Mouse (Mus musculus) layer of hippocampus, adult 9-11 months (tissue): ENCODE results near the gene Cd200r1.
"Not testable (repeated sequence)": the region's sequence is repeated elsewhere in the genome, so short reads cannot be mapped to it uniquely, and the experiment has no call there.

Experiments
- DNase-seq: peaks from one replicate; pipeline ENCODE4 v3.0.0; 2022

The Cd200r1 gene

GRCm38 (mm10) chr16:44767506-44767905 is 2.0 kb downstream of the Cd200r1 start:
- DNase-seq = no peak

GRCm38 (mm10) chr16:44767967-44768366 is 2.4 kb downstream of the Cd200r1 start:
- DNase-seq = no peak

GRCm38 (mm10) chr16:44772577-44772976 is 7.0 kb downstream of the Cd200r1 start:
- no peak for DNase-seq

- no peak for DNase-seq
Measured at GRCm38 (mm10) chr16:44773673-44774072, 8.1 kb downstream of the Cd200r1 start.

- no peak for DNase-seq
Measured at GRCm38 (mm10) chr16:44774201-44774600, 8.7 kb downstream of the Cd200r1 start.

- peak; percentile 21 for DNase-seq
Measured at GRCm38 (mm10) chr16:44778538-44779147, 13.1 kb downstream of the Cd200r1 start.

- no peak for DNase-seq
Measured at GRCm38 (mm10) chr16:44779494-44779893, 14.0 kb downstream of the Cd200r1 start.

GRCm38 (mm10) chr16:44780751-44781150 is 15.2 kb downstream of the Cd200r1 start:
- no peak for DNase-seq

- no peak for DNase-seq
Measured at GRCm38 (mm10) chr16:44786934-44787333, 21.4 kb downstream of the Cd200r1 start.

- DNase-seq = no peak
Measured at GRCm38 (mm10) chr16:44794416-44794815, 28.9 kb downstream of the Cd200r1 start.

GRCm38 (mm10) chr16:44805976-44806375 is 40.4 kb downstream of the Cd200r1 start:
- DNase-seq = no peak

- DNase-seq = not testable (repeated sequence)
Measured at GRCm38 (mm10) chr16:44810223-44810622, 44.7 kb downstream of the Cd200r1 start.

- DNase-seq = no peak
Measured at GRCm38 (mm10) chr16:44811544-44811943, 46.0 kb downstream of the Cd200r1 start, which contains the start of gene Cd200r4. Cd200r4 (plus strand) TSS chr16:44811733.

GRCm38 (mm10) chr16:44812468-44813065 is 47.0 kb downstream of the Cd200r1 start:
- DNase-seq = no peak

GRCm38 (mm10) chr16:44818010-44818409 is 52.5 kb downstream of the Cd200r1 start:
- DNase-seq = no peak

- DNase-seq = no peak
Measured at GRCm38 (mm10) chr16:44820545-44820944, 55.0 kb downstream of the Cd200r1 start.

GRCm38 (mm10) chr16:44832286-44832685 is 66.8 kb downstream of the Cd200r1 start:
- DNase-seq = no peak

GRCm38 (mm10) chr16:44833189-44833588 is 67.7 kb downstream of the Cd200r1 start:
- peak; percentile 39 for DNase-seq
